Mouse (Mus musculus) ovary, adult 18-20 months (tissue): Measurements from ENCODE around the gene Rps28.
"Not testable (repeated sequence)": the region's sequence is repeated elsewhere in the genome, so short reads cannot be mapped to it uniquely, and the experiment has no call there.

Source experiments
- DNase-seq: peaks from one replicate; pipeline ENCODE4 v3.0.0; 2022; ENCODE audit warnings: low spot score, mixed read lengths

Rps28 gene

DNA sequence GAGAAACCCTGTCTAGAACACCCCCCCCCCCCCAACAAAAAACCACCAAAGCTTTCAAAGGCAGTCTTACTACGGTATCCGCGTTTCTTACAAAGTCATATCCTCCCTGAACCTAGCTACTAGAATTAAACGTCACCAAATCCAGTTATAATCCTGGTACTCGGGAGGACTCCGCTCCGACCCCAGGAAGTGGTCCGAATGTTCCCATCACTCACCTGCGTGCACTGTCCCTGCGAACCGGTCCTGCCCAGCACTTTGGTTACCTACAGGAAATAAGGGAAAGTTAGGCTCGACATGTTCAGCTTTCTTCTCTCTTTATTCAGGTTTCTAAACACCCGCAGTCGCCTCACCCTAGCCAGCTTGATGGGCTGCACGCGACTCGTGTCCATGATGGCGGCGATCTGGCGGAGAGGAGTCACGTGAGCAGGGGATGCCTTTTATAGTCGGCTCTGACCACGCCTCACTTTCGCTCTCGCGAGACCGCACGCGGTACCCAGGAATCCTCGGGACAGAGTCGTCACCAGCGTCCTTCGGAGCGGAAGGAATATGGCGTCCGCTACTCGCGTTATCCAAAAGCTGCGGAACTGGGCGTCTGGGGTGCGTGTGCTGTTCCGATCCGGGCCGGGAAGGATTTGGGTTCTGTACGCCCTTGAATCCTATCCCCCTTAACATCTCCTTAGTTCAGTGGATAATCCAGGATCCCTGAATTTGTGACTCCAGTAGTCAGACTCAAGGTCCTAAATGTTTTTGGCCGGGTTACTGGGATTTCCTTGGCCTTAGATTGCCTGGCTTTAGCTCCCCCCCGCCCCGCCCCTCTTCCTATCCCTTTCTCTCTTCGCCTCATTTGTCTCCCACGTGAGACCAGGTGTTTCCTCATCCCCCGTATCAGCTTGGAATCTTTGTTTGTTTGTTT is at the start of gene Rps28, which contains the start of gene Ndufa7:
Gene Rps28 (minus strand): TSS at position 479 of the 913 bp plus-strand sequence.
Gene Ndufa7 (plus strand): TSS at position 489 of the 913 bp plus-strand sequence.
- peak; percentile 94 for DNase-seq

GRCm38 (mm10) chr17:33873537-33873936 is 49.2 kb upstream of the Rps28 start, which contains the start of gene Gm7029:
TSS of gene Gm7029 (plus strand) at chr17:33873837.
- DNase-seq = not testable (repeated sequence)

- DNase-seq = no peak
These were observed 41.1 kb upstream of the Rps28 start for GRCm38 (mm10) chr17:33865330-33866030.

DNA sequence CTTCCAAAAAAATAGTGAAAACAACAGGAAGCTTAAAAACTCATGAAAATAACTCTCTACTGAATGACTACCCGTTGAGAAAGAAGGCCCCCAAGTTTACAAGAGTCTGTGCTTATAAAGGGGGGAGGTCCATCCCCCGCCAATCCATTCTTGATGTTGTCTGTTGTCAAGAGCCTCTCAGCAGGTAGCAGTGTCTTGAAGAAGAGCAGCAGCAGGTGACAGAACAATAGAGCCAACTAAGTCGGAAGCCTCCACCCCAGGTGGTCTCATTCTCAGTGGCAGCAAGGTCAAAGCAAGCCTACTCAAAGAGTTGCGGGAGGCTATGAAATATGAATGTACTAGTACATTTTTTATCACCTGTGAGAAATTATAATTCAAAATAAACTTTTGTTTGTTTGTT is 33.5 kb upstream of the Rps28 start:
- DNase-seq = no peak

DNA sequence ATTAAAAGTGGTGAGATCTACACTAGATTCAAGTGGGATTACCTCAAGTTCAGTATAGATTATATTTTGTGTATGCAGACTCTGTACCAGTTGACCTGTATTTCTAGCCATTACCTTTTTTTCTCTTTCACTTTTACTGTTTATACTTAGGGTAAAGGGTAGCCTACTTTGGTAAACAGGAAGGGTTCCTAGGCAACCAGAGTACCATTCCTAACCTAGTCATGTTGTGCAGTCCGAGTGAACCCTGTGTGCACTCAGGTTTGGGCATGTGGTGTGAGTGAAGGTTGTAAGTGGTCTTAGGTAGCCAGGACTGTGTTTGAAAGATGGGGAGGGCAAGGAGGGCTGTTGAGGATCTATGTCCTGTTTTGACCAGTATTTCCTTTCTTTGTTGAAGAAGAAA is 27.0 kb upstream of the Rps28 start:
- no peak for DNase-seq

DNA sequence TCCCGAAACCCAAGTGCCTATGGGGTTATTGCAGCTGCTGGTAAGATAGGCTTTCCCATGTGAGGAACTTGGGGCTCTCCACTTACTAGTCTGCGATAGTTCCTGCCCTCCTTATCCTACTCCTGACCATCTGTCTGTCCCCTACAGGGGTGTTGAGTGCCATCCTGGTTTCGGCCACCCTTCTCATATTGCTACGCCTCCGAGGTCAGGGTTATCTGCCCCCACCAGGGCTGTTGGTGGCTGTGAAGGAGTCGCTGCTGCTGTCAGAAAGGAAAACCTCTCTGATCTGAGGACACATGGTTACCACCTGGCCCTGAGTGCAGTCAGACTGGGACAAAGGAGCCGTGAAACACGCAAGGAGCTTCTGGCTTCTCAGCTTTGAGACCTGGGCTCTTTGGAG is 23.8 kb upstream of the Rps28 start:
- no peak for DNase-seq

- no peak for DNase-seq
These were observed 19.8 kb upstream of the Rps28 start for GRCm38 (mm10) chr17:33844196-33844595.

DNA sequence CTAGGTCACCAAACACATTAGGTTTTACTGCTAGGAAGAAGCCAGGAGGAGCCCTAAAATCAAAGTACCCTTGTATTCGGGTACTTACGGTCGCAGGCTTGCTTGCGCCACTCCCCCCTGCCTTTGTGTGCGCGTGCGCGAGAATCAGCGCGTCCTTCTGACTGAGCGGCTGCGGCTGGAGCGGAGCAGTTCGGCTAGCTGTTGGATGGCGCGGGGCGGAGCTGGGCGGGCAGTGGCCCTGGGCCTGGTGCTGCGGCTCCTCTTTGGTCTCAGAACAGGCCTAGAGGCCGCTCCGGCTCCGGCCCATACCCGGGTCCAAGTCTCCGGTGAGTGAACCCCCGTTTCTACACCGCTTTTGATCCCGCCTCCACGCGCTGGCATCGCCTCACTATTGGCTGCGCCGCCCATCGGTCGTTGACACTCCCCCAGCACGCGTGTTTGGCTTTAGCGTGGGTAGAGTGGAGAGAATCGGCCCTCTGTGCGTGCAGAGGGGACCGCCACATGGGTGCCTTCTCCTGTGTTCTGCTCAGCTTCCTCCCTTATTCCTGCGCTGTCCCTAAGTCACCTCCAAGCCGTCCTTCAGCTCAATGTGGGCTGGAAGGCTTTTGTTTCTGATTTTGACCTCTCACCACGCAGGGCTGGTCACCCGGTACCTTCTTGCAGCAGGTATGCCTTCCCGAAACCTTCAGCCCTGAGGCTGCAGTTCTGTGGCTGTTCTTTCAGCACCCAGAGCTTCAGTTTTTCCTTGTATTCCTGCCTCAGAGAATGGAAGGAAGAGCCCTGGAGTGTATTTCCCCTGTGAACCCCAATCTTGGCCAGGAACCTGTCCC is 18.8 kb upstream of the Rps28 start, which contains the start of gene Cd320:
Gene Cd320 (plus strand): TSS at position 126 of the 830 bp plus-strand sequence.
- DNase-seq = peak; percentile 86

DNA sequence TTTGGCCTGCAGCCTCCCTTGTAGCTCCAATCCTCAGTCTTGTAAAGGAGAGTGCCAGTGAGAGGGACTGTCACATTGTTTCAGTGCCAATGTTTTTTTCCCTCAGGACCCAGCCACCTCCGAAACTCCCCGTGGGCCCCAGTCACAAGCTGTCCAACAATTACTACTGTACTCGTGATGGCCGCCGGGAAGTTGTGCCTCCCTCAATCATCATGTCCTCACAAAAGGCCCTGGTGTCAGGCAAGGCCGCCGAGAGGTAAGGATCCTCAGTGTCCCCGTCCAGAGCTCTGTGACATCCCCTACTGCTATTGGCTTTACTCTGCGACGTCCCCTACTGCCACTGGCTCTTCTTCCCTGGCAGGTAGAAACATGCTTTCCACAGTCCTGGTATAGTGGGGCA is 5.2 kb upstream of the Rps28 start:
- no peak for DNase-seq

GRCm38 (mm10) chr17:33828892-33829291 is 4.5 kb upstream of the Rps28 start:
- peak; percentile 78 for DNase-seq

DNA sequence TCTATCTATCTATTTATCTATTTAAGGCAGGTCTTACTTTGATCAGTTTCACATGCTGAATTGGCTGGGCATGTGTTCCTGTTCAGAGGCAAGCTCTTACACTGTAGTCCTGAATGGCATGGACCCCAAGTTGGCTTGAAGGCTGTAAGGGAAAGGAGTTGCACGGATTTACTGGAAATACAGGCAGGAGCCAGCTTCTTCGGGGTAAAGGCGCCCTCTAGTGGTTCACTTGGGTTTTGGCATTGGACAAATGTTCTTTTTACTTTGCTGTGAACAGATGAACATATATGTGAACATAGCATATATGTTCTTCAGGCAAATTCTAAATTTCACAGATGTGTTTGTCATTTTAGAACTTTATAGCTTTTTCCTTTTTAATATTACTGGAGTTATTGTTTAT is 2.5 kb upstream of the Rps28 start:
- DNase-seq = no peak

DNA sequence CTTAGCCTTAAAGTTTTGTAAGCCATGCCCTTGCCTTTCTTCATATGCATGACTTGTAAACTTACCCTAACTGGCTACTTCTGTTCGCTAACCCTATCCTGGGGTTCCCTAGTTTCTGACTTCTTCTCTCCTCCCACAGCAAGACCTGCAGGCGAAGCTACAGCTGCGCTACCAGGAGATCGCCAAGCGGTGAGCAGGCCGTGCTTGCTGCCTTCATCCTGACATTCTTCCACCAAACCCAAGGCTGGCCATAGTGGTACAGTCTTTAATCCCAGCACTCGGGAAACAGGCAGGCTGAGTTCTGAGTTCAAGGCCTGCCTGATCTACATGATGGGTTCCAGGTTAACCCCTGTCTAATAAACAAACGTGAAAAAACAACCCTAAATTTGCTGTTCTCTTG is 1.1 kb upstream of the Rps28 start:
- no peak for DNase-seq

- not testable (repeated sequence) for DNase-seq
These were observed 602 bp upstream of the Rps28 start for GRCm38 (mm10) chr17:33824997-33825330.

DNA sequence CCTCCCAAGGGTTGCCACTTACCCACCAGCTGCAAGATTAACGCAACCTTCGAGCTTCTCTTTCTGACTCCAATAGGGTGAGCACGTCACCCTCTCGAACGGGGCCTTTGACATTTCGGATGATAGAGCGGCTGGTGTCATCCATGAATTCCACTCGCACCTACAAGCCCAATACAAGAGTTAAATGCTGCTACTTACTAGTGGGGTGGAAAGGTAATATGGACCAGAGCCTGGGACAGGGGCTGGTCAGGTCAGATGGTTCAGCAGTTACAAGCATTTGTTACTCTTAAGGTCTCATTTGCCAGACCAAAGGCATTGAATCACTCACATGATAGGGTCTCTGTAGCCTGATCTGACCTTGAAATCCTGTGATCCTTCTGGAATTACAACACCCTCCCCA is 1.2 kb downstream of the Rps28 start:
- DNase-seq = not testable (repeated sequence)

DNA sequence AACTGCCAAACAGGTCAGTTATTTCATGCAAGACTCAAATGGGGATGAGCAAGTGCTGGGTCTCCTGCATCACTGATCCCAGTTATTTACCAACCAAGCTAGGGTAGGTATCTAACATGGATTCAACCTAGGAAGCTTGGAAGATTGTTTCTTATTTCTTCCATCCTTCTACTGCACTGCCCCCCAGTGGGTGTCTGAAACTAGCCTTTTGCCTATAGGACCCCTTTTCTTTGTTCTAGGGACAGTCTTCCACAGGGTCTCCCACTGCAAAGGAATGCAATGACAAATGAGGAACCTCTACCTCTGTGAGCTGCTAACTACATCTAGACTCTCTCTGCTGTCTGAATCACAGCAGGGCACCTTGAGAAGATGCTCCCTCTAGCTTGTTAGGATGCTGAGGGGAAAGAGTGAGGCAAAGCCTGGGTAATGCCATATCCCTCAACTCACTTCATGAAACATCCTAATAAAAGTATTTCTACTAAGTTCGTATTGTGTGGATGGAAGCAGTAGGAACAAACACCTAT is 1.9 kb downstream of the Rps28 start:
- DNase-seq = no peak

DNA sequence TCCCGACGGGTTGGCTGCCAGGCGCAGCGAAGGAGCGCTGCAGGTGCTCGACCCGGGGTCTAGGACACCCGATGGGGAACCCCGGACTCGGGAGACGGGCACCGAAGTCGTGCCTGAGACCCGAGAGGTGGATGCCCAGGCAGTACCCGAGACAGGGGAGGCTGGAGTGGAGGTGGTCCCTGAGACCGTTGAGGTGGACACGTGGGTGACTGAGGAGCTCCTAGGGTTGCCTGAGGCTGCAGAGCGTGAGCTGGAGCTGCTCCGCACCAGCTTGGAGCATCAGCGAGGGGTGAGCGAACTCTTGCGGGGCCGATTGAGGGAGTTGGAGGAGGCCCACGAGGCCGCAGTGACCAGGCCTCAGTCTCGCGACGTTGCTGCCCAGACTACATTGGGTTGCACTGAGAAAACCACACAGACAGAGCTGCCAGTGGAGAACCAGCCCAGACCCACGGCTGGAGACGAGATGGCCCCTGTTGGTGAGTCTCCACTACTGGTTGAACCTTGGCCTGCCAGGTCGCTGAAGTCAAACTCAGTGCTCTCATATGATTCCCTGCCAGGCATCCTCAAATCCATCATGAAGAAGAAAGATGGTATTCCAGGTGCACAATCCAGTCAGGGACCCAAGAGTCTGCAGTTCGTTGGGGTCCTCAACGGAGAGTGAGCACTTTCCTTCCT is 6.3 kb downstream of the Rps28 start:
- no peak for DNase-seq

DNA sequence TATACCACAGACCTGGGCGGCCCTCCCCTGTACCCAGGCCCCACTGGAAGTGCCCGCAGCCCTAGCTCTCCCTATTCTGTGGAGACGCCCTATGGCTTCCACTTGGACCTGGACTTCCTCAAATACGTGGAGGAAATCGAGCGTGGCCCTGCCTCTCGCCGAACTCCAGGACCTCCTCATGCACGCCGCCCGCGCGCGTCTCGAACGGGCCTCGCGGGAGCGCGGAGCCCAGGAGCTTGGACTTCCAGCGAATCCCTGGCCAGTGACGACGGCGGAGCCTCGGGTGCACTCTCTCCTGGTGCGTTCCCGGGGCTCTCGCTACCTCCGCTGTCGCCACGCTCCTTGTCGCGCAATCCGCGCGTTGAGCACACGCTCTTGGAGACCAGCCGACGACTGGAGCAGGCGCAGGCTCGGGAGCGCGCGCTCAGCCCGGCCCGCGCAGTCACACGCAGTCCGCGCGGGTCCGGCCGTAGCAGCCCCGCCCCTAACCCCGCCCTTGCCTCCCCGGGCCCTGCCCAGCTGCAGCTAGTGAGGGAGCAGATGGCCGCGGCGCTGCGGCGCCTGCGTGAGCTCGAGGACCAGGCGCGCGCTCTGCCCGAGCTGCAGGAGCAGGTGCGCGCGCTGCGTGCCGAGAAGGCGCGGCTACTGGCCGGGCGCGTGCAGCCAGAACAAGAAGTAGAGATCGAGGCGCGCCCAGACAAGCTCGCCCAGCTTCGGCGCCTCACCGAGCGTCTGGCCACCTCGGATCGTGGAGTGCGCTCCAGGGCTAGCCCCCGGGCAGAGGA is 7.0 kb downstream of the Rps28 start:
- DNase-seq = peak; percentile 90

- DNase-seq = no peak
These were observed 7.8 kb downstream of the Rps28 start for GRCm38 (mm10) chr17:33816612-33817011.

- no peak for DNase-seq
These were observed 9.0 kb downstream of the Rps28 start for GRCm38 (mm10) chr17:33815399-33815798.

- no peak for DNase-seq
These were observed 11.4 kb downstream of the Rps28 start for GRCm38 (mm10) chr17:33812990-33813389.

- no peak for DNase-seq
These were observed 11.9 kb downstream of the Rps28 start for GRCm38 (mm10) chr17:33812475-33812874.
